Mouse (Mus musculus): ENCODE results near the gene Fxyd6. TPM values are rescaled to one million over a fixed set of nuclear protein-coding genes. Genes with fewer than 3 reads are reported as not detected.

Fxyd6 gene
- polyA plus RNA-seq, 1 experiment from 2014 or later, result not detected

DNA sequence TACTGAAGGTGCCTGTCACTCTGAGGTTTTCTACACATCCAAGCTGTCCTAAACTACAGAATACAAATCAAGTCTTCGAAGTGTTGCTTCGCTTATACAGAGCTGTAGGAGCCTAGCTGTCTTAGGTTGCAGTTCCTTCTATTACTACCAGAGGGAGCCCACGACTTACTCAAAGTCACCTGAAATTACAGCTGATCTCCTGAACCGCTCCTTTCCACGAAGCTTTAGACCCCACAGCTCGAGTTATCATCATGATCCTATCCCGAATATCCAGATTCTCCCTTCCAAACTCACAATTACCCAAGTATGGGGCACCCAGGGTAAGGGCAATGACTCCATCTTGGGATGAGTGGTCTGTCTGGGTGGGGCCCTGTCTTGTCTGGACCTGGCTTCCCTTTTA is 41.8 kb downstream of the Fxyd6 start:
- H3K36me3 ChIP-seq (ENCODE audit: inconsistent target), result no peaks in the 10 kb centered on the region
- WGBS (ENCODE audit: missing documents), result 12% methylated on average over 7 of the region's 7 CpGs
- no peak overlapping the region for H3K4me3 ChIP-seq (ENCODE audit: inconsistent target)
- H3K27ac ChIP-seq, result no peak overlapping the region
- no peaks in the 10 kb centered on the region for H3K79me2 ChIP-seq (ENCODE audit: inconsistent target)

DNA sequence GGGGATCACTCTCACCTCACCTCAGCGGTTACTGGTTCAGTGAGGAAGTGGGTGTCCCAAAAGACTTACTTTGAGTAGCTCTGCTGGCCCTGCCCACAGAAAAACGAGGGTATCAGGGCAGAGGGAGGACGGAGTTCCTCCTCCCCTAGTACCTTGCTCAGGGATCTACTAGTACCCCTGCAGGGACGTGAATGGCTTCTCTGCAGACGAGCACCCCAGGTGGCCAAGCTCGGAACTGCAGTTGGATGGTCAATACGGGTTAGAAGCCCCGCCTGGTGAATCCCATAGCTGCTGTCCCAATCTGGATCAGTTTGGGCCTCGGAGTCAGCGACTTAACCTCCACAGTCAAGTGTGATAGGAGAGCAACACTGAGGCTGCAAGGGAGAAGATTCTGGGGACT is 42.3 kb downstream of the Fxyd6 start:
- Histone ChIP-seq H3K79me2 (ENCODE audit: inconsistent target) (no peaks in the 10 kb centered on the region), H3K27ac (no peak overlapping the region), H3K36me3 (ENCODE audit: inconsistent target) (no peaks in the 10 kb centered on the region), H3K4me3 (ENCODE audit: inconsistent target) (no peak overlapping the region)
- 8% methylated on average over 10 of the region's 10 CpGs for WGBS (ENCODE audit: missing documents)

DNA sequence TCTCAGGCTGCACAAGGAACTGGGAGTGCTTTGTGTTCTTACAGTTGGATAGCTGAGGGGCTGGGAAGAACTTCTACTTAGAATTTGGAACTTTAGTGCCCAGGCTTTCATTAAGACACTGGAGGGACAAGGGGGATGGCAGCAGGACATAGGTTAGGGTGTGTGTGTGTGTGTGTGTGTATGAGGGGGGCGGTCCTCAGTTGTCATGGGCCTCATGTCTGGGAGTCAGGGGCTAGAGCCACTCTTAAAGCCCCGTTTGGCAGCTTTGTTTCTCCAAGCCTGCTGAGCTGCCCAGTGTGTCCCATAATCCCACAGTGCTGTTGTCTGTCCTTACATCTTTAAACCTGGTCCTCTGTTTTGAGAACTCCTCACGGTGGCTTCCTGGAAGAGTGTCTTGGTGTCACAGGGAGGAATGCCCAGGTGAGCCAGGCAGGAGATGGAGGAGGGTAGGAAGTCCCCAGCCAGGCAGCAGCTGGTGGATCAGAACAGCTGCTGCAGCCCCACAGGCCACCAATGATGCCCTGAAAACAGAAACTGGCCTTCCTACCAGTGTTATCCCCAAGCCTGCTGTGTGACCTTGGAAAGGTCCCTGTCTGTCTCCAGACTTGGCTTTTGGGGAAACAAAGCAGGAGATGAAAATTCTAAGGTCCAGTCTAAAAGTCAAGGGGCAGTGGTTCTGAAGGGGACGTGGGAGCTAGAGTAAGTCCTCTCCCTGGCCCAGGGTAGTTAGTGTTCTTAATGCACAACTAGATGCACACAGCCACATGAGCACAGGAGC is 42.9 kb downstream of the Fxyd6 start:
- no peak overlapping the region for H3K4me3 ChIP-seq (ENCODE audit: inconsistent target)
- no peaks in the 10 kb centered on the region for H3K79me2 ChIP-seq (ENCODE audit: inconsistent target)
- no peak overlapping the region for H3K27ac ChIP-seq
- no peaks in the 10 kb centered on the region for H3K36me3 ChIP-seq (ENCODE audit: inconsistent target)
- 91% methylated on average over 4 of the region's 4 CpGs for WGBS (ENCODE audit: missing documents)

DNA sequence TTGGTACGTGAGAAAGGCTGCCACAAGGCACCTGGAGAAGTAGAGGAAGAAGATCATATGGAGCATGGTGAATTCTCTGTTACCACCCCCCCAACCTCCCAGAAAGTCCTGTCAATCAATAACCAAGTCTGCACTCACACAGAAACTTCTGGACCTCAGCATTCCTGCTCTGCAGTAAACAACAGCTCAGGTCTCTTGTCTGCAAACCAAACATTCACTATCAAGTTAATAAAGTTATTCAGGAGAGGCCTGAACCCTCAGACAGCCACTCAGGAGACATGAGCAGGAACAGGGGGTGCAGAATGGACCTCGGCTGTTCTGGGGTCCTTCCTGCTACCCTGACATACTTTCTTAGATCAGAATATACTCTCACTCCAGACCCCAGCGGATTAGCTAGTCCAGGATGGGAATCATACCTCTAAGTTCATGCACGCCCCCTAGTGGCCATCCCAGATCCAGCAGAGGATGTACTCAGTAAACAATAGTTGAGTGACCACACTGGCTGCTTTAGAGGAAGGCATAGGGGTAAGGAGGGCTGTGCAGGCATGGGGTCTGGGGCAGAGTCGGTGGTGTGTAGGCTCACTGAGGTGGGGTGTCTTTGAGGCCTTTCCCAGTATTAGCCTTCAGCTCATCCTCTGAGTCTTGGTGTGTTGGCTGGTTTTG is 43.6 kb downstream of the Fxyd6 start:
- no peaks in the 10 kb centered on the region for H3K79me2 ChIP-seq (ENCODE audit: inconsistent target)
- H3K36me3 ChIP-seq (ENCODE audit: inconsistent target), result no peaks in the 10 kb centered on the region
- H3K4me3 ChIP-seq (ENCODE audit: inconsistent target), result no peak overlapping the region
- no peak overlapping the region for H3K27ac ChIP-seq
- 74% methylated on average over 5 of the region's 5 CpGs for WGBS (ENCODE audit: missing documents)

DNA sequence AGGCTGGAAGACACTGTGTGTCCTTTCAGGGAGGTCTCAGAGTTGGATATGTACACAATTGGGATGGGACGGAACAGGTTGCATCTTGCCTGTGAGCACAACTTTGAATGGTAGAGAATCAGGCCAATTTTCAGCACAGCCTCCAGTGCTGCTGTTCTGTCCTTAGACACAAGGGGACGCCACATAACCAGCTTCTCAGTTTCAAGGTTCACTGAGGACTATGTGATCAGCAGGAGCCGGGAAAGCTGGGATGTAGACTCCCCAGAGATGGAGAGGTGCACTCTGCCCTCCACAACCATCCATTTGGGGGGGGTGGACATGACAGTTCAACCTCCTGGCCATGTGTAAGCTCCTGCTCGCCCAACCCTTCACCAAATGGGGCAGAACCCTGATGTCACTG is 45.9 kb downstream of the Fxyd6 start:
- no peak overlapping the region for H3K4me3 ChIP-seq (ENCODE audit: inconsistent target)
- WGBS (ENCODE audit: missing documents), result 73% methylated on average over 4 of the region's 4 CpGs
- no peaks in the 10 kb centered on the region for H3K79me2 ChIP-seq (ENCODE audit: inconsistent target)
- no peaks in the 10 kb centered on the region for H3K36me3 ChIP-seq (ENCODE audit: inconsistent target)
- H3K27ac ChIP-seq, result no peak overlapping the region

DNA sequence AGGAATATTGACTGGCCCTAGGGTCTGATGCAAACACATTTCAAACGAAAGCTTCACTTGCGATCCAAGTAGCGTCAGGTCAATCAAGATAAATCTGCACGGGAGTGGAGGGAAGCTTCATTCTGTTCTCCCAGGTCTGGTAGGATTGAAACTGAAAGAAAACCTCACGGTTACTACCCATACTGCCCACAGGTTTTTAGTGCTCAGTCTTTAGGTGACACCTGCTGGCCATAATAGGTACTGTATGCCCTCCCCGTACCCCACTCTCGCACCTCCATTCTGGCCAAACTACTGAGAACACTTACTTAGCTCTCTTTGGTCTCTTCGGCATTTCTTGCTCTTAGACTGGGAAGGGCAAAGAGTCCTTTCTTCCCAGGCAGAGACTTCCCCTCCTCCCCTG is 47.3 kb downstream of the Fxyd6 start:
- Histone ChIP-seq H3K36me3 (ENCODE audit: inconsistent target) (no peaks in the 10 kb centered on the region), H3K27ac (no peak overlapping the region), H3K4me3 (ENCODE audit: inconsistent target) (peak overlapping the region; percentile 22), H3K79me2 (ENCODE audit: inconsistent target) (no peaks in the 10 kb centered on the region)
- 4% methylated on average over 8 of the region's 8 CpGs for WGBS (ENCODE audit: missing documents)

DNA sequence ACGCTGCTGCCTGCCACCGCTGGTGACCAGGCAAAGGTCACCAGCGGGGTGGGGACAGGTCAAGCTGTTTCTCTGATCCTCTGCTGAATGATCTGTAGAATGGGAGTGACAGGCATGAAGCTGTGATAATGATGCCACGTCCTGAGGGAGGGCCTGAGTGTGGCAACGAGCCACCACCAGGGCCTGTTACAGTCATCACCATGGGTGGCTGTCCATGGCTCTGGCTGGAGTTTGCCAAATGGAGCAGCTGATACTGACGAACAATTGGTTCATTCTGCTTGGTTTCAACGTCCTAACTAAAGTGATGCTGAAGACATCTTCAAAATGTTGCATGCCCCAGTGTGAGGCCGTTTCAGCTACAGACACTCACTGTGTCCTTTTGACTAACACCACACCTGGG is 48.3 kb downstream of the Fxyd6 start:
- Histone ChIP-seq H3K4me3 (ENCODE audit: inconsistent target) (no peak overlapping the region), H3K36me3 (ENCODE audit: inconsistent target) (no peaks in the 10 kb centered on the region), H3K27ac (no peak overlapping the region), H3K79me2 (ENCODE audit: inconsistent target) (no peaks in the 10 kb centered on the region)
- WGBS (ENCODE audit: missing documents), result 91% methylated on average over 8 of the region's 8 CpGs

DNA sequence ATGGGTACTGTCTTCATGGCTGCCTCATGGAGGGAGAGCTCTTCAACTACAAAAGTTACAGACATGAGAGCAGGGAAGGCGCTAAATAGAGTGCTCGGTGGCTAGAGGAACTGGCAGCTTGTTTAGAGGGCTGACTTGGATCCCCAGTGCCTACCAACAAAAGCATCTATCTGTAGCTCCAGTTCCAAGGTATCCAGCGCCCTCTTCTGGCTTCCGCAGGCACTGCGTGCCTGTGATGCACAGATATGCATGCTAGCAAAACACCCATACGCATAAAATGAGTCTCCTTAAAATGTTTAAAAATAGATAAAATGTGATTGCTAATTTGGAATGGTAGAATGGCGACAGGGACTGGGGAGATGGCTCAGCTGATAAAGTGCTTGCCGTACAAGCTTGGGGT is 51.2 kb downstream of the Fxyd6 start:
- Histone ChIP-seq H3K79me2 (ENCODE audit: inconsistent target) (no peaks in the 10 kb centered on the region), H3K4me3 (ENCODE audit: inconsistent target) (no peak overlapping the region), H3K36me3 (ENCODE audit: inconsistent target) (no peaks in the 10 kb centered on the region), H3K27ac (no peak overlapping the region)
- WGBS (ENCODE audit: missing documents), result 79% methylated on average over 8 of the region's 8 CpGs

DNA sequence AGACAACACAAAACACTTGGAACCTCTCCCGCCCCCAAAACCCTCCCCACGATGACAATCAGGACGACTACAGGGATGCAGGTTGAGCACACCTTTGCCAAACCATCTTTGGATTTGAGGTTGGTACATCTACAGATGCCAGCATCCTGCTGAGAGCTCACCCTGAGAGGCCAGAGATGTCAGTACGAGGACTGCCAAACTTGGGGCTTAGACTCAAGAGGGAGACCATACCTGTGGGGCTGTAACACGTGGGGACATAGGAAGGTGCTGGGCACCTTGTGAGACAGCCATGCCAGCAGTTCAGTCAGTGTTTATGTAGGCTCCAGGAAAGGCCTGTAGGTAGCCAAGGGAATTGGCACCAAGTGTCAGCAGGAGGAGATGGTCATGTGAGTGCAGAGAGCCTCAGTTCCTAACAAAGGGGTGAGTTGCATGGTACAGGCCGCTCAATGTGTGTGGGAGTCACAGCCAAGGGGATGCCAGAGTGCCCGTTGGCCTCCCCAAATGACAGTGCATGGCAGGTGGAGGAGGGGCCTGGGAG is 52.8 kb downstream of the Fxyd6 start:
- WGBS (ENCODE audit: missing documents), result 84% methylated on average over 7 of the region's 7 CpGs
- H3K4me3 ChIP-seq (ENCODE audit: inconsistent target), result no peak overlapping the region
- no peaks in the 10 kb centered on the region for H3K36me3 ChIP-seq (ENCODE audit: inconsistent target)
- no peak overlapping the region for H3K27ac ChIP-seq
- no peaks in the 10 kb centered on the region for H3K79me2 ChIP-seq (ENCODE audit: inconsistent target)

DNA sequence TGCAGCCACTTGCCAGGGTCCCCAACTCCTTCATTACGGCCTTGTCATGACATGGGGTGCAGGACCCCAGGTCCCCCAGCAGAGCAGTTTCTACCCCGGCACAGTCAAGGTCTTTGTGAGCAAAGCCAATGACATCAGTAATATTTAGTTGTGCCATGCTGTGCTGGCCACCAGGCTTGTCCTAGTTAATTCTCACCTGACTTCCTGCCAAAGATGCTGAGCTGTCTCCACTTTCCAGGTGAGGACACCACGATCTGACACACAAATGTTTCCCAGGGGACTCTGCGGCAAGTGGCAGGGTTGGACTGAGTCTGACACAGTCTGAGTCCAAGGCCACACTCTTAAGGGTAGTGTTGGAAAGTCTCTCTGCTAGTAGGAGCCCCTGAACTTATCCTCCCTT is 56.5 kb downstream of the Fxyd6 start, which contains the start of gene Dscaml1:
Gene Dscaml1, plus strand, starts transcription at position 173 of the 400 bp plus-strand sequence.
- WGBS (ENCODE audit: missing documents), result 94% methylated on average over 4 of the region's 4 CpGs
- Histone ChIP-seq H3K4me3 (ENCODE audit: inconsistent target) (no peak within 1 kb of the TSS), H3K27ac (no peak within 1 kb of the TSS), H3K79me2 (ENCODE audit: inconsistent target) (no peaks in the 10 kb centered on the region), H3K36me3 (ENCODE audit: inconsistent target) (no peaks in the 10 kb centered on the region)

DNA sequence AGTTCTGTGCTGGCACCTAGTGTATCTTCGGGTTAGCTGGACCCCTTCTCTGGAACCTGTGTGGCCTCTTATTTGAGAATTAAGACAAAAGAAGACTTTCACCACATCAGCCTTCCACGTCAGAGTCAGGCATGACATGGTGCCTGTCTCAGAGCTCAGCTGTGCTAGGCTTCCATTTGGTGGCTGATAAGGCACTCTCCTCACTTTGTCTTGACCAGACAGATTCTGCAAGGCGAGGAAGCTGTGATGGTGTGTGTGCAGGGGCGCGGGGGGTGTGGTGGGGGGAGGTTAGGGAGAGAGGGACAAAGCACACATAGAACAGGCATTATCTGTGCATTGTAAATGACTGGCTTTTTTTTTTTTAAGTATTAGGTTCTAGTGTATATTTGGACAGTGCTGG is 59.4 kb downstream of the Fxyd6 start:
- Histone ChIP-seq H3K36me3 (ENCODE audit: inconsistent target) (no peaks in the 10 kb centered on the region), H3K79me2 (ENCODE audit: inconsistent target) (no peaks in the 10 kb centered on the region), H3K4me3 (ENCODE audit: inconsistent target) (no peak overlapping the region), H3K27ac (no peak overlapping the region)
- WGBS (ENCODE audit: missing documents), result 21% methylated on average over 5 of the region's 5 CpGs

DNA sequence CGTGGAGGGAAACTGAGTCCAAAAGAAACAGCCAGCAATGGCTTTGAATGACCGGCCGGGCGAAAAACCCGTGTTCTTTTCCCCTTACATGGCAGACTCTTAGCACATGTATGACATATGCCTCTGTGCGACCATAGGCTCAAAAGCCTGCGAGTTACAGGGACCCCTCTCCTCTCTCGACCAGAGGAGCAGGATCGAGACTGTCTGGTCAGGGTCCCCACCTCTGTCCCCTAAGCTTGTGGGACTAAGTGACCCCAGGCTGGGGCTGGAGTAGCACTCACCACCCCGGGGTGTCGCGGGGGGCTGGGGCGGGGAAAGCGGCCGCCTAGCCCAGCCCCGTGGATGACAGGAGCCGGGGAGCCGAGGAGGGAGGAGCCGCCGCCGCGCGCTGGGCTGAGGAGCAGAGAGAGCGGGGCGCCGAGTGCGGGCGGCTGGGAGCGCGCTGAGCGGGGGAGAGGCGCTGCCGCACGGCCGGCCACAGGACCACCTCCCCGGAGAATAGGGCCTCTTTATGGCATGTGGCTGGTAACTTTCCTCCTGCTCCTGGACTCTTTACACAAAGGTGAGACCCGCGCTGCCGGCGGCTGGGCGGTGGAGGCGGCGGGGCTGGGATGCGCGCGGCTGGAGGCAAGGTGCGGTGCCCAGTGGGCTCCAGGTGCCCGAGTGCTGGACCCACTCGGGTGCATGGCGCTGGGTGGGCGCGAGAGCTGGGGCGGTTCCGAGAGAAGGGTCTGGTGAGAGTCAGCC is 60.1 kb downstream of the Fxyd6 start:
- no peak overlapping the region for H3K4me3 ChIP-seq (ENCODE audit: inconsistent target)
- 4% methylated on average over 54 of the region's 54 CpGs for WGBS (ENCODE audit: missing documents)
- H3K27ac ChIP-seq, result no peak overlapping the region
- H3K79me2 ChIP-seq (ENCODE audit: inconsistent target), result no peaks in the 10 kb centered on the region
- H3K36me3 ChIP-seq (ENCODE audit: inconsistent target), result no peaks in the 10 kb centered on the region

DNA sequence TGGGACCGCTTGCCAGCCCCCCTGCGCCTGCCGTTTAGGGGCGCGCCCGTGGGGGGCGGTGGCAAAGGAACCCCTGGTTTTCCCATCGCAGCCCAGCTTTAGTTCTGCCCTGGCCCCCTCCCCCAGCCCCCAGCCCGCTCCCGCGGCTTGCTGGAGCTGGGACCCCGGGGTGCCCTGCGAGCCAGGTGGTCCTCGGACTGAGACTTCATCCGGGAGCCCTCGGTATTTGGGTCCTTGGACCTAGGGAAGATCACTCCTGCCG is 60.6 kb downstream of the Fxyd6 start:
- no peaks in the 10 kb centered on the region for H3K79me2 ChIP-seq (ENCODE audit: inconsistent target)
- no peak overlapping the region for H3K4me3 ChIP-seq (ENCODE audit: inconsistent target)
- H3K27ac ChIP-seq, result no peak overlapping the region
- 5% methylated on average over 10 of the region's 17 CpGs for WGBS (ENCODE audit: missing documents)
- no peaks in the 10 kb centered on the region for H3K36me3 ChIP-seq (ENCODE audit: inconsistent target)

DNA sequence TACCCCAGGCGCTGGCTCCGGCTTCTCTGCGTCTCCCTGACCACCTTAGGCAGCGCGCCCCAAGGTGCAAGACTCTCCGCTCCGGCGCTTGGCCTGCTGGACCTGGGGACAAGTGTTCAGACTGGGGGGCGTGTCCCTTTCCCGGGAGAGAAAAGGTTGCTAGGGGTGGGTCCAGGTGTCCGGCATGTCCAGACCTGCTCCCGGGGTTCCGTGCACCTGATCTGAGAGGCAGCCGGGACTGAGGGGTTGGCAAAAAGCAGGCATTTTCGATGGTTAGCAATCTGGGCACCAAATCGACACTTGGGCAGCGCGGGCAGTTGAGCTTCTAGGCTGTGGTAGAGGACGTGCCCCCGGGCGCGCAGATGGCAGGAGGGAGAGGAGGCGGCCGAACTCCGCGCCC is 61.2 kb downstream of the Fxyd6 start:
- Histone ChIP-seq H3K4me3 (ENCODE audit: inconsistent target) (no peak overlapping the region), H3K27ac (no peak overlapping the region), H3K36me3 (ENCODE audit: inconsistent target) (no peaks in the 10 kb centered on the region), H3K79me2 (ENCODE audit: inconsistent target) (no peaks in the 10 kb centered on the region)
- WGBS (ENCODE audit: missing documents), result 10% methylated on average over 26 of the region's 26 CpGs

DNA sequence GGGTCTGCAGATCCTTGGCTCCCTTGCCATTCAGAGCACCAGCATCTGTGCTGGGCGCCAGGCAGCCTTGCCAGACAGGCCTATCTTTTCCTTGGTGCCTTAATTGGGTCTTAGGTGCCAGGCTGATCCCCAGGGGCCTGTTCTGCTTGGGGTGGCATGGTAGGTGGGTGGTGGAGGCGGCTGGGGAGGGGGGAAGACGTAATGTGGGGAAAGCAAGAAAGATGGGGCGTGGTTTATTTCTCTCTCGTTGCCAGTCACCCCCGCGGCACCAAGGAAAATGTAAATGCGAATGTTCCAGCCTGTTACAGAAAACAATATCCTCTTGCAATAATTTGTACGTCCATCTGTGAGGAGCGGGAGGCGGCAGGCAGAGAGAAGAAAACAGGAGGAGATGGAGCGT is 62.7 kb downstream of the Fxyd6 start:
- no peaks in the 10 kb centered on the region for H3K79me2 ChIP-seq (ENCODE audit: inconsistent target)
- no peak overlapping the region for H3K27ac ChIP-seq
- no peaks in the 10 kb centered on the region for H3K36me3 ChIP-seq (ENCODE audit: inconsistent target)
- H3K4me3 ChIP-seq (ENCODE audit: inconsistent target), result no peak overlapping the region
- 84% methylated on average over 9 of the region's 12 CpGs for WGBS (ENCODE audit: missing documents)

All from macrophage (primary cell).